Mouse (Mus musculus): ENCODE results near the gene Vmn1r49.
"Not testable (repeated sequence)": the region's sequence is repeated elsewhere in the genome, so short reads cannot be mapped to it uniquely, and the experiment has no call there.

Gene Vmn1r49

GRCm38 (mm10) chr6:90078406-90078805 lies at the start of gene Vmn1r49:
Vmn1r49 (minus strand) TSS chr6:90078506.
- no peak for DNase-seq (ENCODE audit: extremely low read depth, insufficient read length, low spot score)

GRCm38 (mm10) chr6:90122296-90122695 lies 44.0 kb upstream of the Vmn1r49 start, which contains the start of gene Vmn1r51:
Vmn1r51 (plus strand) TSS chr6:90122596.
- DNase-seq (ENCODE audit: extremely low read depth, insufficient read length, low spot score) = not testable (repeated sequence)

GRCm38 (mm10) chr6:90101130-90101529 lies 22.8 kb upstream of the Vmn1r49 start, which contains the start of gene Vmn1r50:
Vmn1r50 (plus strand) TSS chr6:90101430.
- DNase-seq (ENCODE audit: extremely low read depth, insufficient read length, low spot score) = no peak

- DNase-seq (ENCODE audit: extremely low read depth, insufficient read length, low spot score) = peak; percentile 2
Observed at GRCm38 (mm10) chr6:90100566-90100965, 22.3 kb upstream of the Vmn1r49 start.

- DNase-seq (ENCODE audit: extremely low read depth, insufficient read length, low spot score) = not testable (repeated sequence)
Observed at GRCm38 (mm10) chr6:90036741-90037140, 41.6 kb downstream of the Vmn1r49 start, which contains the start of gene Vmn1r48. Vmn1r48 (minus strand) TSS chr6:90036841.
